Mouse (Mus musculus): Measurements from ENCODE around the gene Prkcz. TPM values are rescaled to one million over a fixed set of nuclear protein-coding genes. Genes with fewer than 3 reads are reported as not detected.
A peak's percentile ranks its signal among the peaks of the same experiment; 100 is the strongest.

The Prkcz gene
- polyA plus RNA-seq, 2 experiments, result 0.99 to 1.7 TPM

DNA sequence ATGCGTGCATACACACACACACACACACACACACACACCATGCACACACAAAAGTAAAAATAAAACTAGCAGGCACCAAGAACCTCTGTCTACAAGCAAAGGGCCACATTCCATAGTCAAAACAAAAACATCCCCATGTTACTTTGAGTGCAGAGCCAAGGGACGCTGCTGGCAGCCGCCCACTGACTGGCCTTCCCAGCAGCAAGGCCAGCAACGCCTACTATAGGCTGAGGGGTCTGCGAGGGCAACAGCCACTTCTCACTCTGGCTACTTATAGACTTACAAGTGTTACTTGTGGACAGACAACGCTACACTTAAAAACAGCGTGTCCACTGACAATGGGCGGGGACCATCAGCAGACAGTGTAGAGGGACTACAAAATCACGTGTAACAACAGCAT, 146.0 kb downstream of the Prkcz start:
- TF ChIP-seq EP300 (IDR thresholded peaks at IDR 0.05; ENCODE audit: low read depth) (no peak), CTCF (IDR thresholded peaks at IDR 0.05; ENCODE audit: low read depth) (no peak)
- H3K36me3 ChIP-seq (replicated peaks; ENCODE audit: control insufficient read depth, insufficient read depth, low read depth), result no peaks in the 10 kb centered on the region
- peaks cover 0 to 51% of the 10 kb centered on the region in 2 experiments for H3K4me1 ChIP-seq (replicated peaks; ENCODE audit: control insufficient read depth in 2 of 2, insufficient read depth in 2 of 2, low read length in 1 of 2)
- H3K4me3 ChIP-seq (ENCODE audit: insufficient read depth in 1 of 2, low read depth in 2 of 2, low read length in 2 of 2), result no peak overlapping the region
- H3K27ac ChIP-seq, result no peak overlapping the region
- DNase-seq (ENCODE audit: low read depth in 3 of 3, low spot score in 3 of 3) (no peak), ATAC-seq (ENCODE audit: insufficient read depth) (no peak)
- WGBS (ENCODE audit: insufficient replicate concordance), result 63% methylated on average over 9 of the region's 9 CpGs
- no peak overlapping the region for H3K4me2 ChIP-seq (ENCODE audit: low read depth)
- H3K9me3 ChIP-seq (ENCODE audit: control insufficient read depth, low read length), result no peaks in the 10 kb centered on the region
- H3K27me3 ChIP-seq (ENCODE audit: control insufficient read depth, insufficient read depth, low read length), result peaks cover under 1% of the 10 kb centered on the region; the same call in 1 of the 2 replicates
- H3K9ac ChIP-seq (replicated peaks), result no peak overlapping the region

DNA sequence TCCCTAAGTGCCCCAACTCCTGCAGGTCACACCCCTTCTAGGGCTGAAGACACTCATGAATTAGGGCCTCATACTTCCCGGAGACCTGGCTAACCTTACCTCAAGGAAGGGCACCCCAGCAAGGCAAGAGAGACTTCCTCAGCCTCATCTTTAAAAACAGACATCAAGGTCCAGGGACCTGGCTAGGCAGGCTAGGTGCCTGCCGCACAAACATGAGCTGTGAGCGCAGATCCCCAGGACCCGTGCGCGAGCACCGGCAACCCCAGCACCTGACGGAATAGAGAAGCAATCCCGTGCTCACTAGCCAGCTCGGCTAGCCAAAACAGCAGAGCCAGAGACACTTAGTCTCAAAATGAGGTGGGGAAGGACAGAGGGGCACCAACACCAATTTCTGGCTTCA, 146.4 kb downstream of the Prkcz start:
- Histone ChIP-seq H3K4me2 (ENCODE audit: low read depth) (no peak overlapping the region), H3K9me3 (ENCODE audit: control insufficient read depth, low read length) (no peaks in the 10 kb centered on the region), H3K4me3 (ENCODE audit: insufficient read depth in 1 of 2, low read depth in 2 of 2, low read length in 2 of 2) (no peak overlapping the region), H3K4me1 (replicated peaks; ENCODE audit: control insufficient read depth in 2 of 2, insufficient read depth in 2 of 2, low read length in 1 of 2) (peaks cover 0 to 47% of the 10 kb centered on the region in 2 experiments; a peak in 3 of 4 replicates), H3K36me3 (replicated peaks; ENCODE audit: control insufficient read depth, insufficient read depth, low read depth) (no peaks in the 10 kb centered on the region), H3K9ac (replicated peaks) (no peak overlapping the region), H3K27me3 (ENCODE audit: control insufficient read depth, insufficient read depth, low read length) (no peaks in the 10 kb centered on the region), H3K27ac (no peak overlapping the region)
- 79% methylated on average over 10 of the region's 10 CpGs for WGBS (ENCODE audit: insufficient replicate concordance)
- DNase-seq (ENCODE audit: low read depth in 3 of 3, low spot score in 3 of 3), result no peak
- no peak for ATAC-seq (ENCODE audit: insufficient read depth)
- TF ChIP-seq CTCF (IDR thresholded peaks at IDR 0.05; ENCODE audit: low read depth), result no peak
- no peak for TF ChIP-seq EP300 (IDR thresholded peaks at IDR 0.05; ENCODE audit: low read depth)

DNA sequence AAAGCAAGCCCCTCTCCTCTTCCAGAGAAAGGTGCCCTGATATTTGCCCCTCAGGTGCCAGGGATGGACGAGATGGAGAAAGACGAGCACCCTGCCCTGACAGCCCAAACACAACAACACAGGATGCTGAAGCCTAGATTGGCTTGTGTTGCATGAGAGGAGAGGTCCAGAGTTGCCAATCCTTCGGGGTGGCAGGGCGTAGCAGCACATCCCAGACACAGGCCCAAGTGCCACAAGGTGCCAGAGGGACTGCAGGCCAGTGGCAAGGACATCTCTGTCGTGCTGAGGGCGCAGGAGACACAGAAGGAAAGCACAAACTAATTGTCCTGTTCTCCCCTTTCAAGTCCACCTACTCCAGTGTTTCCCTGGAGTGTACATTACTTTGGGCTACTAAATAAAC, 147.0 kb downstream of the Prkcz start:
- DNase-seq (ENCODE audit: low read depth in 3 of 3, low spot score in 3 of 3) (no peak), ATAC-seq (ENCODE audit: insufficient read depth) (no peak)
- Histone ChIP-seq H3K27ac (no peak overlapping the region), H3K4me1 (replicated peaks; ENCODE audit: control insufficient read depth in 2 of 2, insufficient read depth in 2 of 2, low read length in 1 of 2) (peaks cover 0 to 43% of the 10 kb centered on the region in 2 experiments; a peak in 3 of 4 replicates), H3K4me2 (ENCODE audit: low read depth) (no peak overlapping the region), H3K4me3 (ENCODE audit: insufficient read depth in 1 of 2, low read depth in 2 of 2, low read length in 2 of 2) (no peak overlapping the region), H3K9me3 (ENCODE audit: control insufficient read depth, low read length) (no peaks in the 10 kb centered on the region), H3K9ac (replicated peaks) (no peak overlapping the region), H3K27me3 (ENCODE audit: control insufficient read depth, insufficient read depth, low read length) (no peaks in the 10 kb centered on the region), H3K36me3 (replicated peaks; ENCODE audit: control insufficient read depth, insufficient read depth, low read depth) (no peaks in the 10 kb centered on the region)
- WGBS (ENCODE audit: insufficient replicate concordance), result 61% methylated on average over 6 of the region's 6 CpGs
- no peak for TF ChIP-seq CTCF (IDR thresholded peaks at IDR 0.05; ENCODE audit: low read depth)
- no peak for TF ChIP-seq EP300 (IDR thresholded peaks at IDR 0.05; ENCODE audit: low read depth)

DNA sequence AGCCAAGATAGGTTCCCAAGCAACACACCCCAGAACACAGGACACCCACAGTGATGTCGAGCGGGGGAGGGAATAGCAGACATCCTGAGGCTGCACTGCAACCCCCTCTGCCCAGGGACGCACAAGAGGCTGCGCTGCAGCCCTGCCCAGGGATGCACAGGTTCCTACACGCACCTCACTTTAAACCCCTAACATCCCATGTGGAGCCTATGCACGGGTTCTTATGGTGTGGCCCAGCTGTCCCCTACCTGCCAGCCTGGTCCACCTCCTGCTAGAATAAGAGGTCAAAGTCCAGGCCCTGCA, 147.5 kb downstream of the Prkcz start:
- peaks cover 0 to 43% of the 10 kb centered on the region in 2 experiments; a peak in 3 of 4 replicates for H3K4me1 ChIP-seq (replicated peaks; ENCODE audit: control insufficient read depth in 2 of 2, insufficient read depth in 2 of 2, low read length in 1 of 2)
- DNase-seq (ENCODE audit: low read depth in 3 of 3, low spot score in 3 of 3) (no peak), ATAC-seq (ENCODE audit: insufficient read depth) (no peak)
- 71% methylated on average over 6 of the region's 6 CpGs for WGBS (ENCODE audit: insufficient replicate concordance)
- no peak overlapping the region for H3K27ac ChIP-seq
- H3K9ac ChIP-seq (replicated peaks), result no peak overlapping the region
- no peak overlapping the region for H3K4me3 ChIP-seq (ENCODE audit: insufficient read depth in 1 of 2, low read depth in 2 of 2, low read length in 2 of 2)
- H3K4me2 ChIP-seq (ENCODE audit: low read depth), result no peak overlapping the region
- H3K36me3 ChIP-seq (replicated peaks; ENCODE audit: control insufficient read depth, insufficient read depth, low read depth), result no peaks in the 10 kb centered on the region
- TF ChIP-seq CTCF (IDR thresholded peaks at IDR 0.05; ENCODE audit: low read depth), result no peak
- TF ChIP-seq EP300 (IDR thresholded peaks at IDR 0.05; ENCODE audit: low read depth), result no peak
- H3K9me3 ChIP-seq (ENCODE audit: control insufficient read depth, low read length), result no peaks in the 10 kb centered on the region
- no peaks in the 10 kb centered on the region for H3K27me3 ChIP-seq (ENCODE audit: control insufficient read depth, insufficient read depth, low read length)

DNA sequence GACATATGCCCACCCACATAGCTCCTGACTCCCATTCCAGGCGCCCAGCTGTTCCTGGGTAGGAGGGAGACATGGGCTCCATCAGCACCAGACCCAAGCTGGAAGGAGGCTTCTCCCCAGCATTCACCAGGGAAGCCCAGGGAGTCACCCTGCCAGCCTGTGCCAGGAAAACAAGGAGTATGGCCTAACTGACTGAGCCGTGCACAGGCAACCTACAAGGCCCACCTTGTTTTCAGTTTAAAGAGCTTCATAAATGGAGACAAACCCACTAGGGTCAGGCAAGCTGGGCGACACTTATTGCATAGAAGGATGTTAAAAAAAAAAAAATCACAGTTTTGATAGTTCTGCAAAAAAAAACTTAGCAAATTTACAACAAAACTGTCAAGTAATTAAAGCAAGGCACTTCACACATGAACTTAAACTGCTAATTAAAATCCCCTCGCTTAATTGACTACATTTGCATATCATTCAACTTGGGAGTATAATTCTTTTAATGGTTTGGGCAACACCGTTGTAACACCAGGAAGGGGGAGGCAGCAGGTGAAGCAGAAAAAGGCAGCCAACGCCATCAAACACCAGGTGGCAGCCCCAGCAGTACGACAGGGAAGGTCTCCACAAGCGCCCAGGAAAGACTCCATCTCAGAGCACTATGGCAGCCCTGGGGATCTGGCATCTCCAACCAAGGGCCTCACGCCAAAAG, 148.0 kb downstream of the Prkcz start:
- 60% methylated on average over 9 of the region's 9 CpGs for WGBS (ENCODE audit: insufficient replicate concordance)
- ATAC-seq (ENCODE audit: insufficient read depth) (no peak), DNase-seq (ENCODE audit: low read depth in 3 of 3, low spot score in 3 of 3) (no peak)
- Histone ChIP-seq H3K4me1 (replicated peaks; ENCODE audit: control insufficient read depth in 2 of 2, insufficient read depth in 2 of 2, low read length in 1 of 2) (peaks cover 0 to 42% of the 10 kb centered on the region in 2 experiments; a peak in 3 of 4 replicates), H3K4me2 (ENCODE audit: low read depth) (no peak overlapping the region), H3K9me3 (ENCODE audit: control insufficient read depth, low read length) (no peaks in the 10 kb centered on the region), H3K27ac (no peak overlapping the region), H3K27me3 (ENCODE audit: control insufficient read depth, insufficient read depth, low read length) (no peaks in the 10 kb centered on the region), H3K36me3 (replicated peaks; ENCODE audit: control insufficient read depth, insufficient read depth, low read depth) (no peaks in the 10 kb centered on the region), H3K4me3 (ENCODE audit: insufficient read depth in 1 of 2, low read depth in 2 of 2, low read length in 2 of 2) (no peak overlapping the region), H3K9ac (replicated peaks) (no peak overlapping the region)
- peak; percentile 14; the same call in 1 of the 2 replicates for TF ChIP-seq CTCF (IDR thresholded peaks at IDR 0.05; ENCODE audit: low read depth)
- no peak for TF ChIP-seq EP300 (IDR thresholded peaks at IDR 0.05; ENCODE audit: low read depth)

Other genes starting within 250 kb of the Prkcz start
- 4.3 and 4.5 TPM in 2 replicates for gene Ski, start 138.8 kb downstream of the Prkcz start, polyA plus RNA-seq (2012; rRNA removed)
- 2.4 and 2.8 TPM in 2 replicates for gene Ski, start 138.8 kb downstream of the Prkcz start, polyA plus RNA-seq (2014; fragmentation: Nextera tagmentation; extraction: Ambion mirVana)
- gene Faap20, start 111.6 kb downstream of the Prkcz start, polyA plus RNA-seq (2012; rRNA removed), result 12.2 and 12.8 TPM in 2 replicates
- 14.8 and 20.5 TPM in 2 replicates for gene Faap20, start 111.6 kb downstream of the Prkcz start, polyA plus RNA-seq (2014; fragmentation: Nextera tagmentation; extraction: Ambion mirVana)
- gene Gabrd, start 36.8 kb upstream of the Prkcz start, polyA plus RNA-seq (2012; rRNA removed), result 0.02 TPM in 1 of 2 replicates, not detected in the other
- gene Gabrd, start 36.8 kb upstream of the Prkcz start, polyA plus RNA-seq (2014; fragmentation: Nextera tagmentation; extraction: Ambion mirVana), result not detected in 2 replicates
- gene Cfap74, start 47.8 kb upstream of the Prkcz start, polyA plus RNA-seq (2012; rRNA removed), result 0.03 and 0.08 TPM in 2 replicates
- gene Cfap74, start 47.8 kb upstream of the Prkcz start, polyA plus RNA-seq (2014; fragmentation: Nextera tagmentation; extraction: Ambion mirVana), result 0.08 TPM in 1 of 2 replicates, not detected in the other
- not detected in 2 replicates for gene Tmem52, start 107.8 kb upstream of the Prkcz start, polyA plus RNA-seq (2012; rRNA removed)
- gene Tmem52, start 107.8 kb upstream of the Prkcz start, polyA plus RNA-seq (2014; fragmentation: Nextera tagmentation; extraction: Ambion mirVana), result not detected in 2 replicates
- 92.8 and 127 TPM in 2 replicates for gene Gnb1, start 130.0 kb upstream of the Prkcz start, polyA plus RNA-seq (2012; rRNA removed)
- gene Gnb1, start 130.0 kb upstream of the Prkcz start, polyA plus RNA-seq (2014; fragmentation: Nextera tagmentation; extraction: Ambion mirVana), result 98.7 and 108 TPM in 2 replicates
- 32.0 and 32.2 TPM in 2 replicates for gene Nadk, start 201.0 kb upstream of the Prkcz start, polyA plus RNA-seq (2012; rRNA removed)
- gene Nadk, start 201.0 kb upstream of the Prkcz start, polyA plus RNA-seq (2014; fragmentation: Nextera tagmentation; extraction: Ambion mirVana), result 40.2 and 48.4 TPM in 2 replicates
- gene Slc35e2, start 240.1 kb upstream of the Prkcz start, polyA plus RNA-seq (2012; rRNA removed), result 4.1 and 4.2 TPM in 2 replicates
- gene Slc35e2, start 240.1 kb upstream of the Prkcz start, polyA plus RNA-seq (2014; fragmentation: Nextera tagmentation; extraction: Ambion mirVana), result 6.7 and 7.9 TPM in 2 replicates